Mouse (Mus musculus): ENCODE results near the gene Cyp4f18. TPM values are rescaled to one million over a fixed set of nuclear protein-coding genes. Genes with fewer than 3 reads are reported as not detected.
"Not testable (repeated sequence)": the region's sequence is repeated elsewhere in the genome, so short reads cannot be mapped to it uniquely, and the experiment has no call there.

The Cyp4f18 gene
- total RNA-seq, 1 experiment, result 0.18 TPM

- H3K27ac ChIP-seq (ENCODE audit: insufficient read depth, low read depth, low read length, poor library complexity, severe bottlenecking), result no peak overlapping the region
- TF ChIP-seq HCFC1 (IDR thresholded peaks at IDR 0.05; ENCODE audit: borderline replicate concordance, insufficient read depth, low read length), result no peak
- no peak for TF ChIP-seq ZNF384 (IDR thresholded peaks at IDR 0.05; ENCODE audit: low read depth, low read length)
- TF ChIP-seq CHD2 (IDR thresholded peaks at IDR 0.05; ENCODE audit: low read depth, low read length), result no peak
- no peak for TF ChIP-seq ZC3H11A (IDR thresholded peaks at IDR 0.05; ENCODE audit: borderline replicate concordance, low read depth, low read length)
- TF ChIP-seq MAFK (IDR thresholded peaks at IDR 0.05; ENCODE audit: insufficient read depth, low read depth, low read length), result no peak
- 0 out of 4 replicates have a peak, but pooled peaks cover 0 to 2% of the 10 kb centered on the region in 2 experiments for H3K4me1 ChIP-seq (ENCODE audit: control insufficient read depth in 2 of 2, insufficient read depth in 2 of 2, low read length in 2 of 2, poor library complexity in 1 of 2)
- in situ Hi-C loops (cut with MboI; ENCODE audit: low sequenced_read_pairs in 2 of 2, unreplicated experiment in 2 of 2), result no loop called here
- peaks cover 51% of the 10 kb centered on the region for H3K36me3 ChIP-seq (ENCODE audit: control insufficient read depth, insufficient read depth, low read length, poor library complexity, severe bottlenecking)
- H3K9me3 ChIP-seq (ENCODE audit: control insufficient read depth, insufficient read depth, low read depth, low read length), result no peaks in the 10 kb centered on the region; the same call in 1 of the 2 replicates
- no peak overlapping the region for H3K4me3 ChIP-seq (ENCODE audit: insufficient read depth in 1 of 2, low read depth in 1 of 2, low read length in 2 of 2, poor library complexity in 1 of 2, severe bottlenecking in 1 of 2)
- DNase-seq (ENCODE audit: low read depth, low spot score), result no peak
- no peak overlapping the region for H3K9ac ChIP-seq (ENCODE audit: insufficient read depth, low read depth, low read length, poor library complexity, severe bottlenecking)
Measured at GRCm38 (mm10) chr8:71964051-71964450, 45.4 kb downstream of the Cyp4f18 start.

- Histone ChIP-seq H3K9me3 (ENCODE audit: control insufficient read depth, insufficient read depth, low read depth, low read length) (no peaks in the 10 kb centered on the region; the same call in 1 of the 2 replicates), H3K36me3 (ENCODE audit: control insufficient read depth, insufficient read depth, low read length, poor library complexity, severe bottlenecking) (peaks cover 38% of the 10 kb centered on the region), H3K4me1 (ENCODE audit: control insufficient read depth in 2 of 2, insufficient read depth in 2 of 2, low read length in 2 of 2, poor library complexity in 1 of 2) (0 out of 4 replicates have a peak, but pooled peaks cover 0 to 2% of the 10 kb centered on the region in 2 experiments), H3K9ac (ENCODE audit: insufficient read depth, low read depth, low read length, poor library complexity, severe bottlenecking) (no peak overlapping the region), H3K4me3 (ENCODE audit: insufficient read depth in 1 of 2, low read depth in 1 of 2, low read length in 2 of 2, poor library complexity in 1 of 2, severe bottlenecking in 1 of 2) (no peak overlapping the region), H3K27ac (ENCODE audit: insufficient read depth, low read depth, low read length, poor library complexity, severe bottlenecking) (no peak overlapping the region)
- TF ChIP-seq ZC3H11A (IDR thresholded peaks at IDR 0.05; ENCODE audit: borderline replicate concordance, low read depth, low read length) (no peak), HCFC1 (IDR thresholded peaks at IDR 0.05; ENCODE audit: borderline replicate concordance, insufficient read depth, low read length) (no peak), MAFK (IDR thresholded peaks at IDR 0.05; ENCODE audit: insufficient read depth, low read depth, low read length) (no peak), ZNF384 (IDR thresholded peaks at IDR 0.05; ENCODE audit: low read depth, low read length) (no peak), CHD2 (IDR thresholded peaks at IDR 0.05; ENCODE audit: low read depth, low read length) (no peak)
- in situ Hi-C loops (cut with MboI; ENCODE audit: low sequenced_read_pairs in 2 of 2, unreplicated experiment in 2 of 2), result no loop called here
- DNase-seq (ENCODE audit: low read depth, low spot score), result no peak
Measured at GRCm38 (mm10) chr8:71961796-71962195, 47.6 kb downstream of the Cyp4f18 start.

GRCm38 (mm10) chr8:71960483-71960882 is 48.9 kb downstream of the Cyp4f18 start:
- Histone ChIP-seq H3K36me3 (ENCODE audit: control insufficient read depth, insufficient read depth, low read length, poor library complexity, severe bottlenecking) (peaks cover 29% of the 10 kb centered on the region), H3K4me3 (ENCODE audit: insufficient read depth in 1 of 2, low read depth in 1 of 2, low read length in 2 of 2, poor library complexity in 1 of 2, severe bottlenecking in 1 of 2) (no peak overlapping the region), H3K27ac (ENCODE audit: insufficient read depth, low read depth, low read length, poor library complexity, severe bottlenecking) (no peak overlapping the region), H3K4me1 (ENCODE audit: control insufficient read depth in 2 of 2, insufficient read depth in 2 of 2, low read length in 2 of 2, poor library complexity in 1 of 2) (0 out of 4 replicates have a peak, but pooled peaks cover 0 to 2% of the 10 kb centered on the region in 2 experiments), H3K9me3 (ENCODE audit: control insufficient read depth, insufficient read depth, low read depth, low read length) (no peaks in the 10 kb centered on the region), H3K9ac (ENCODE audit: insufficient read depth, low read depth, low read length, poor library complexity, severe bottlenecking) (no peak overlapping the region)
- TF ChIP-seq MAFK (IDR thresholded peaks at IDR 0.05; ENCODE audit: insufficient read depth, low read depth, low read length) (no peak), CHD2 (IDR thresholded peaks at IDR 0.05; ENCODE audit: low read depth, low read length) (no peak), HCFC1 (IDR thresholded peaks at IDR 0.05; ENCODE audit: borderline replicate concordance, insufficient read depth, low read length) (no peak), ZC3H11A (IDR thresholded peaks at IDR 0.05; ENCODE audit: borderline replicate concordance, low read depth, low read length) (no peak), ZNF384 (IDR thresholded peaks at IDR 0.05; ENCODE audit: low read depth, low read length) (no peak)
- no peak for DNase-seq (ENCODE audit: low read depth, low spot score)
- in situ Hi-C loops (cut with MboI; ENCODE audit: low sequenced_read_pairs in 2 of 2, unreplicated experiment in 2 of 2), result no loop called here

- TF ChIP-seq HCFC1 (IDR thresholded peaks at IDR 0.05; ENCODE audit: borderline replicate concordance, insufficient read depth, low read length) (no peak), CHD2 (IDR thresholded peaks at IDR 0.05; ENCODE audit: low read depth, low read length) (no peak)
- no peak overlapping the region for H3K27ac ChIP-seq (ENCODE audit: insufficient read depth, low read depth, low read length, poor library complexity, severe bottlenecking)
- H3K9me3 ChIP-seq (ENCODE audit: control insufficient read depth, insufficient read depth, low read depth, low read length), result no peaks in the 10 kb centered on the region
- H3K9ac ChIP-seq (ENCODE audit: insufficient read depth, low read depth, low read length, poor library complexity, severe bottlenecking), result no peak overlapping the region
- in situ Hi-C loops (cut with MboI; ENCODE audit: low sequenced_read_pairs in 2 of 2, unreplicated experiment in 2 of 2), result no loop called here
- H3K4me3 ChIP-seq (ENCODE audit: insufficient read depth in 1 of 2, low read depth in 1 of 2, low read length in 2 of 2, poor library complexity in 1 of 2, severe bottlenecking in 1 of 2), result peak overlapping the region in 1 of 2 experiments; percentile 12; a peak in 1 of 4 replicates
- H3K36me3 ChIP-seq (ENCODE audit: control insufficient read depth, insufficient read depth, low read length, poor library complexity, severe bottlenecking), result peaks cover 8% of the 10 kb centered on the region
- peaks cover 3% of the 10 kb centered on the region in 2 experiments; a peak in 1 of 4 replicates for H3K4me1 ChIP-seq (ENCODE audit: control insufficient read depth in 2 of 2, insufficient read depth in 2 of 2, low read length in 2 of 2, poor library complexity in 1 of 2)
- no peak for DNase-seq (ENCODE audit: low read depth, low spot score)
Measured at GRCm38 (mm10) chr8:71954666-71955065, 54.8 kb downstream of the Cyp4f18 start.

GRCm38 (mm10) chr8:71952961-71953700 is 56.3 kb downstream of the Cyp4f18 start:
- DNase-seq (ENCODE audit: low read depth, low spot score); H3K36me3 ChIP-seq (ENCODE audit: control insufficient read depth, insufficient read depth, low read length, poor library complexity, severe bottlenecking); H3K4me1 ChIP-seq (ENCODE audit: control insufficient read depth in 2 of 2, insufficient read depth in 2 of 2, low read length in 2 of 2, poor library complexity in 1 of 2); in situ Hi-C loops (cut with MboI; ENCODE audit: low sequenced_read_pairs in 2 of 2, unreplicated experiment in 2 of 2); H3K9me3 ChIP-seq (ENCODE audit: control insufficient read depth, insufficient read depth, low read depth, low read length): not testable (repeated sequence)
- Histone ChIP-seq H3K27ac (ENCODE audit: insufficient read depth, low read depth, low read length, poor library complexity, severe bottlenecking) (peak overlapping the region; percentile 87; the same call in 1 of the 2 replicates), H3K4me3 (ENCODE audit: insufficient read depth in 1 of 2, low read depth in 1 of 2, low read length in 2 of 2, poor library complexity in 1 of 2, severe bottlenecking in 1 of 2) (peak overlapping the region; percentile 77 to 88; a peak in 3 of 4 replicates), H3K9ac (ENCODE audit: insufficient read depth, low read depth, low read length, poor library complexity, severe bottlenecking) (peak overlapping the region; percentile 24; the same call in 1 of the 2 replicates)
